ENCODE assay signal across 34 mouse cellular contexts in genomic region chr9:96515737-96516136, GRCm38 (mm10). TPM values are rescaled to one million over a fixed set of nuclear protein-coding genes. Genes with fewer than 3 reads are reported as not detected.
DNase-seq lines count a peak whose midpoint lies in the region; ATAC-seq and TF ChIP-seq lines count a peak whose summit lies in the region.
"Had no signal": no experiment of that assay in that cellular context is flagged by ENCODE, and none has a peak within 500 bp of the region (broad histone marks: within the 10 kb centered on the region; RNA-seq: fewer than 3 reads in every experiment).

No protein-coding gene starts in this region.

- H3K4me3 ChIP-seq in kidney, adult 2 months (ENCODE audit: insufficient read depth, low read depth, low read length): no peak overlapping the region
- H3K4me3 ChIP-seq: embryonic facial prominence, embryonic 12.5 days; hindbrain, embryonic 12.5 days; kidney, embryonic 15.5 days; limb, embryonic 10.5 days; limb, embryonic 15.5 days; midbrain, embryonic 12.5 days; stomach, embryonic 15.5 days had no signal

- no peak overlapping the region for H3K27ac ChIP-seq in kidney, adult 2 months (ENCODE audit: insufficient read depth, low read depth, low read length)
- H3K27ac ChIP-seq: embryonic facial prominence, embryonic 12.5 days; hindbrain, embryonic 12.5 days; kidney, embryonic 15.5 days; limb, embryonic 10.5 days; limb, embryonic 15.5 days; liver, embryonic 14.5 days; macrophage; midbrain, embryonic 12.5 days; stomach, embryonic 15.5 days had no signal

- no peak for TF ChIP-seq POLR2A in kidney, adult 2 months (IDR thresholded peaks at IDR 0.05; ENCODE audit: low read depth, low read length)

- peak; percentile 86 for ATAC-seq in common myeloid progenitor, adult 5-6 weeks (replicated peaks; ENCODE audit: low read depth, poor library complexity, severe bottlenecking)
- ATAC-seq in megakaryocyte-erythroid progenitor cell, adult 5-6 weeks (replicated peaks; ENCODE audit: low FRiP score, low TSS enrichment, poor library complexity, severe bottlenecking): peak; percentile 80
- ATAC-seq: forebrain, embryonic 14.5 days; intestine, postnatal 0 days; Patski had no signal

- intact Hi-C loops in gastrocnemius, postnatal 14 days (cut with DNase I; ENCODE audit: low total_unique reads): no loop called here
- intact Hi-C loops in heart, postnatal 36 days (cut with DNase I): no loop called here

- TF ChIP-seq CTCF in kidney, adult 2 months (conservative IDR thresholded peaks at IDR 0.05; ENCODE audit: insufficient read depth, insufficient read length, low read depth, low read length): no peak

- peak; percentile 26 for DNase-seq in layer of hippocampus, adult 9-11 months
- no peak for DNase-seq in layer of hippocampus, postnatal 25 days (ENCODE audit: extremely low spot score in 1 of 2, low spot score in 1 of 2)
- peak; percentile 49 for DNase-seq in CD4-positive, CD25-positive, alpha-beta regulatory T cell, adult 2 months (ENCODE audit: low read depth, low spot score)
- no peak for DNase-seq in gastrocnemius, postnatal 14 days
- no peak for DNase-seq in heart, postnatal 36 days
- no peak for DNase-seq in kidney, adult 2 months
- DNase-seq: adrenal gland, postnatal 14 days; cerebellum, adult 2 months; cerebellum, postnatal 14 days; heart, postnatal 14 days; kidney, postnatal 25 days; lung, adult 2 months; lung, postnatal 10 days; right cerebral cortex, postnatal 25 days; thymus, adult 18-20 months; thymus, postnatal 36 days had no signal

- WGBS in kidney, adult 2 months: 79% methylated on average over 5 of the region's 5 CpGs

- H3K27me3 ChIP-seq in kidney, adult 2 months (replicated peaks; ENCODE audit: control insufficient read depth, insufficient read depth, low read length): no peaks in the 10 kb centered on the region
- H3K27me3 ChIP-seq: embryonic facial prominence, embryonic 12.5 days; hindbrain, embryonic 12.5 days; kidney, embryonic 15.5 days; limb, embryonic 15.5 days; midbrain, embryonic 12.5 days; Patski; stomach, embryonic 15.5 days had no signal

- H3K36me3 ChIP-seq in kidney, adult 2 months (ENCODE audit: control insufficient read depth, insufficient read depth, low read length): no peaks in the 10 kb centered on the region
- H3K36me3 ChIP-seq: embryonic facial prominence, embryonic 12.5 days; G1E; hindbrain, embryonic 12.5 days; kidney, embryonic 15.5 days; limb, embryonic 10.5 days; limb, embryonic 15.5 days; midbrain, embryonic 12.5 days; stomach, embryonic 15.5 days had no signal

- no peaks in the 10 kb centered on the region for H3K4me1 ChIP-seq in kidney, adult 2 months (ENCODE audit: control insufficient read depth, insufficient read depth, low read length)
- H3K4me1 ChIP-seq: embryonic facial prominence, embryonic 12.5 days; hindbrain, embryonic 12.5 days; limb, embryonic 10.5 days; limb, embryonic 15.5 days; midbrain, embryonic 12.5 days; stomach, embryonic 15.5 days had no signal

RNA-seq across cellular contexts. Expression of gene Gm28729, which starts 9.3 kb away (rescaled TPM):
- total RNA-seq in layer of hippocampus, postnatal 25 days (2021): under 1 TPM; 0.17 to 0.31 TPM
- total RNA-seq in common myeloid progenitor, adult 5-6 weeks (2017): not detected in 2 replicates
- total RNA-seq in megakaryocyte-erythroid progenitor cell, adult 5-6 weeks (2014; fragmentation: Nextera tagmentation): not detected in 2 replicates
- not detected in 2 replicates for total RNA-seq in megakaryocyte-erythroid progenitor cell, adult 5-6 weeks (2017)
- under 1 TPM; 0.44 to 0.62 TPM for total RNA-seq in gastrocnemius, postnatal 14 days (2021)
- not detected for total RNA-seq in heart, postnatal 36 days (2021)
- not detected in 2 replicates for polyA plus RNA-seq in kidney, adult 2 months (2012; rRNA removed)
- total RNA-seq: adrenal gland, postnatal 14 days; heart, postnatal 14 days; left cerebral cortex, postnatal 10 days had no signal
- polyA plus RNA-seq: embryonic facial prominence, embryonic 12.5 days; G1E; heart, embryonic 14.5 days; intestine, postnatal 0 days; kidney, embryonic 15.5 days; limb, embryonic 10.5 days; midbrain, embryonic 12.5 days; neural tube, embryonic 14.5 days; Patski; stomach, embryonic 15.5 days had no signal

RNA-seq across cellular contexts. Expression of gene Rnf7, which starts 37.3 kb away (rescaled TPM):
- 10 to 100 TPM; 58.1 to 58.5 TPM for total RNA-seq in layer of hippocampus, postnatal 25 days (2021)
- total RNA-seq in common myeloid progenitor, adult 5-6 weeks (2017): 43.0 and 54.9 TPM in 2 replicates
- total RNA-seq in megakaryocyte-erythroid progenitor cell, adult 5-6 weeks (2014; fragmentation: Nextera tagmentation): 79.3 and 98.7 TPM in 2 replicates
- total RNA-seq in megakaryocyte-erythroid progenitor cell, adult 5-6 weeks (2017): 30.5 and 54.9 TPM in 2 replicates
- total RNA-seq in gastrocnemius, postnatal 14 days (2021): 10 to 100 TPM; 72.1 to 77.0 TPM
- total RNA-seq in heart, postnatal 36 days (2021): 10 to 100 TPM; 71.1 to 74.7 TPM
- 229 and 261 TPM in 2 replicates for polyA plus RNA-seq in kidney, adult 2 months (2012; rRNA removed)

Comparison
In these comparisons a context has a peak if more than half of its experiments do, and no peak if none do; other contexts are left out.
1. DNase-seq: peak in layer of hippocampus, adult 9-11 months (single experiment) and CD4-positive, CD25-positive, alpha-beta regulatory T cell, adult 2 months (single experiment); none in layer of hippocampus, postnatal 25 days (0 of 2), gastrocnemius, postnatal 14 days (single experiment), heart, postnatal 36 days (0 of 2) and kidney, adult 2 months (single experiment).